Mouse (Mus musculus): ENCODE measurements around the gene Tmem117. TPM values are rescaled to one million over a fixed set of nuclear protein-coding genes. Genes with fewer than 3 reads are reported as not detected.
A peak's percentile ranks its signal among the peaks of the same experiment; 100 is the strongest.

Tmem117 gene
- polyA plus RNA-seq, 1 experiment from 2014 or later: 8.6 TPM

- WGBS: 86% methylated on average over 7 of the region's 7 CpGs
These were observed 58.1 kb downstream of the Tmem117 start for GRCm38 (mm10) chr15:94687176-94687575.

GRCm38 (mm10) chr15:94687629-94688028 is 58.6 kb downstream of the Tmem117 start:
- H3K4me2 ChIP-seq: no peak overlapping the region
- no peak overlapping the region for H3K9ac ChIP-seq
- 69% methylated on average over 3 of the region's 3 CpGs for WGBS
- ATAC-seq (ENCODE audit: low read depth): no peak
- no peaks in the 10 kb centered on the region for H3K27me3 ChIP-seq
- H3K4me1 ChIP-seq (replicated peaks): no peaks in the 10 kb centered on the region
- H3K36me3 ChIP-seq: no peaks in the 10 kb centered on the region
- 0 out of 2 replicates have a peak overlapping the region, but pooled peaks have one; percentile 23 for H3K27ac ChIP-seq (replicated peaks)
- H3K9me3 ChIP-seq: no peaks in the 10 kb centered on the region
- no peak overlapping the region for H3K4me3 ChIP-seq

More at GRCm38 (mm10) chr15:94687176-94687575, 58.1 kb downstream of the Tmem117 start:
- Histone ChIP-seq H3K27me3 (no peaks in the 10 kb centered on the region), H3K36me3 (no peaks in the 10 kb centered on the region), H3K4me1 (replicated peaks) (no peaks in the 10 kb centered on the region), H3K9ac (no peak overlapping the region), H3K9me3 (no peaks in the 10 kb centered on the region), H3K4me2 (no peak overlapping the region), H3K27ac (replicated peaks) (0 out of 2 replicates have a peak overlapping the region, but pooled peaks have one; percentile 23), H3K4me3 (no peak overlapping the region)
- no peak for ATAC-seq (ENCODE audit: low read depth)

DNA sequence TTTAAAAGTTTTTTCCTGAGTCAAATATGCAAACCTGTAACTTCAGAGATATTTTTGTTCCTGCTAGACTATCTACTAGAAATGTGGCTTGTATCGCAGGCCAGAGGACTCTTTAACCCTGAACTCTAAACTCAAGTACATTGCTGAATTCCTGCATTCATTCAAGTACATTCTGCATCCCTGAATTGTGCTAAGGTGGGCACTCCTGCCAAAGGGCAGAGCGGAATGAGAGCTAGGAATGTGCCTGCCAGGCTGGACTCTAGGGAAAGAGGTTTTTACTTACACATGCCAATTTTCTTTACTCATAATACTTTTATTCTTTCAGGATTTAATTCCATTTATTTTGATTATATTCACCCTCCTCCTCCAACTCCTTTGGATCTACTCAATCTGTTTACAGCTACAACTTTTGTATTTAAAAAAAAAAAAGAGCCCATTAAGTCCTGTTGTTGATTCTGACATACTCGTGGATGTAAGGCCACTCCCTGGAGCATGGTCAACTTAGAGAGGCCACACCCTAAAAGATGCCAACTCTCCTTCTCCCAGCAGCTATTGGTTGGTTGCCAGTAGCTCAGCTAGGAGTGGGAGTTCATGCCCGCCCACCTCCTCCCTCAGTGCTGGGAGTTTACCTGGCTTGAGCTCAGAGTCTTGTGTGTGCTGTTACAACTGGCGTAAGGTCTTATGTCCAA is 60.3 kb downstream of the Tmem117 start:
- Histone ChIP-seq H3K27me3 (no peaks in the 10 kb centered on the region), H3K4me2 (no peak overlapping the region), H3K36me3 (no peaks in the 10 kb centered on the region), H3K4me1 (replicated peaks) (no peaks in the 10 kb centered on the region), H3K27ac (replicated peaks) (no peak overlapping the region), H3K4me3 (no peak overlapping the region), H3K9ac (no peak overlapping the region), H3K9me3 (no peaks in the 10 kb centered on the region)
- WGBS: 86% methylated on average over 5 of the region's 5 CpGs
- no peak for ATAC-seq (ENCODE audit: low read depth)

DNA sequence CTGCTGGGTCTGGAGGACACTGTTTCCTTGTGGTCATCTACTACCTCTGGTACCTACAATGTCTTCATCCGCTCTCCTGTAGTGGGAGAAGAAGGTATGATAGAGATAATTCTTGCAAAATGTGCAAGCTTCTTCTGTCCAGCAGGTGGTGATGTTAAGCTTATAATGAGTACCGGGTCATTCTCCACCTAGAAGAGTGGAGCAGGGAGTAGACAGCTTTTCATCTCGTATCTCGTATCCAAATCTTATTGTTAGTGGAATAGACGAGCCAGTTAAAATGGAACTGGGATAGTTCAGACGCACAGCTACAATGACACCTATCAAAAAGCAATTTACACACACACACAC is 60.8 kb downstream of the Tmem117 start:
- no peaks in the 10 kb centered on the region for H3K4me1 ChIP-seq (replicated peaks)
- H3K36me3 ChIP-seq: no peaks in the 10 kb centered on the region
- H3K4me2 ChIP-seq: no peak overlapping the region
- no peaks in the 10 kb centered on the region for H3K27me3 ChIP-seq
- H3K9me3 ChIP-seq: no peaks in the 10 kb centered on the region
- no peak overlapping the region for H3K9ac ChIP-seq
- ATAC-seq (ENCODE audit: low read depth): no peak
- 67% methylated on average over 6 of the region's 6 CpGs for WGBS
- H3K4me3 ChIP-seq: no peak overlapping the region
- no peak overlapping the region for H3K27ac ChIP-seq (replicated peaks)

- Histone ChIP-seq H3K36me3 (no peaks in the 10 kb centered on the region), H3K4me1 (replicated peaks) (no peaks in the 10 kb centered on the region), H3K27me3 (no peaks in the 10 kb centered on the region), H3K4me3 (no peak overlapping the region), H3K9me3 (no peaks in the 10 kb centered on the region), H3K27ac (replicated peaks) (no peak overlapping the region), H3K4me2 (no peak overlapping the region), H3K9ac (no peak overlapping the region)
- 33% methylated on average over 5 of the region's 5 CpGs for WGBS
- no peak for ATAC-seq (ENCODE audit: low read depth)
These were observed 93.7 kb downstream of the Tmem117 start for GRCm38 (mm10) chr15:94722759-94723158.

GRCm38 (mm10) chr15:94732104-94732503 is 103.1 kb downstream of the Tmem117 start:
- Histone ChIP-seq H3K4me1 (replicated peaks) (peaks cover 6% of the 10 kb centered on the region; the same call in 1 of the 2 replicates), H3K27ac (replicated peaks) (no peak overlapping the region), H3K36me3 (no peaks in the 10 kb centered on the region), H3K27me3 (no peaks in the 10 kb centered on the region), H3K9ac (no peak overlapping the region), H3K9me3 (no peaks in the 10 kb centered on the region), H3K4me3 (no peak overlapping the region), H3K4me2 (no peak overlapping the region)
- ATAC-seq (ENCODE audit: low read depth): no peak
- WGBS: 30% methylated on average over 4 of the region's 4 CpGs

DNA sequence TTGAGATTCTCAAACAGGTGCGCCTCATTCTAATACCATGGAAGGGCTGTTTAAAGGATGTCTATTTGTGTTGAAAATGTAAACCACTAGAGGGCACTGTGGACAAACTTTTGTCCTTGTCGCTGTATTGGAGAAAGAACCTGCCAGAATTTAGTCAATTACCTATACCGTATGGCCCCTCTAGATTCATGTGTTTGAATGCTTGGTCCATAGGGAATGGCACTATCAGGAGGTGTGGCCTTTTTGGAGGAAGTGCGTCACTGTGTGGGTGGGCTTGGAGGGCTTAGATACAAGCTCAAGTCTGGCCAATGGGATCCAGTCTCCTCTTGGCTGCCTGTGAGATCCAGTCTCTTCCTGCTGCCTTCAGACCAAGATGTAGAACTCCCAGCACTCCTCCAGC is 140.2 kb downstream of the Tmem117 start:
- ATAC-seq (ENCODE audit: low read depth): peak; percentile 77
- no peak overlapping the region for H3K4me3 ChIP-seq
- H3K9me3 ChIP-seq: no peaks in the 10 kb centered on the region
- H3K27me3 ChIP-seq: no peaks in the 10 kb centered on the region
- no peaks in the 10 kb centered on the region for H3K36me3 ChIP-seq
- H3K4me1 ChIP-seq (replicated peaks): peaks cover 13% of the 10 kb centered on the region; the same call in 1 of the 2 replicates
- H3K9ac ChIP-seq: no peak overlapping the region
- WGBS: 15% methylated on average over 4 of the region's 4 CpGs
- no peak overlapping the region for H3K27ac ChIP-seq (replicated peaks)
- no peak overlapping the region for H3K4me2 ChIP-seq

- ATAC-seq (ENCODE audit: low read depth): no peak
- no peak overlapping the region for H3K4me2 ChIP-seq
- H3K27me3 ChIP-seq: no peaks in the 10 kb centered on the region
- H3K36me3 ChIP-seq: no peaks in the 10 kb centered on the region
- no peaks in the 10 kb centered on the region for H3K9me3 ChIP-seq
- H3K4me1 ChIP-seq (replicated peaks): peaks cover 13% of the 10 kb centered on the region; the same call in 1 of the 2 replicates
- WGBS: 46% methylated on average over 7 of the region's 7 CpGs
- no peak overlapping the region for H3K9ac ChIP-seq
- no peak overlapping the region for H3K27ac ChIP-seq (replicated peaks)
- no peak overlapping the region for H3K4me3 ChIP-seq
These were observed 142.0 kb downstream of the Tmem117 start for GRCm38 (mm10) chr15:94770832-94771578.

GRCm38 (mm10) chr15:94771691-94772090 is 142.7 kb downstream of the Tmem117 start:
- Histone ChIP-seq H3K4me1 (replicated peaks) (peaks cover 19% of the 10 kb centered on the region), H3K36me3 (no peaks in the 10 kb centered on the region), H3K27ac (replicated peaks) (no peak overlapping the region), H3K9ac (no peak overlapping the region), H3K9me3 (no peaks in the 10 kb centered on the region), H3K27me3 (no peaks in the 10 kb centered on the region), H3K4me2 (no peak overlapping the region), H3K4me3 (no peak overlapping the region)
- ATAC-seq (ENCODE audit: low read depth): 0 out of 2 replicates have a peak, but pooled peaks have one; percentile 59
- WGBS: 63% methylated on average over 19 of the region's 19 CpGs

DNA sequence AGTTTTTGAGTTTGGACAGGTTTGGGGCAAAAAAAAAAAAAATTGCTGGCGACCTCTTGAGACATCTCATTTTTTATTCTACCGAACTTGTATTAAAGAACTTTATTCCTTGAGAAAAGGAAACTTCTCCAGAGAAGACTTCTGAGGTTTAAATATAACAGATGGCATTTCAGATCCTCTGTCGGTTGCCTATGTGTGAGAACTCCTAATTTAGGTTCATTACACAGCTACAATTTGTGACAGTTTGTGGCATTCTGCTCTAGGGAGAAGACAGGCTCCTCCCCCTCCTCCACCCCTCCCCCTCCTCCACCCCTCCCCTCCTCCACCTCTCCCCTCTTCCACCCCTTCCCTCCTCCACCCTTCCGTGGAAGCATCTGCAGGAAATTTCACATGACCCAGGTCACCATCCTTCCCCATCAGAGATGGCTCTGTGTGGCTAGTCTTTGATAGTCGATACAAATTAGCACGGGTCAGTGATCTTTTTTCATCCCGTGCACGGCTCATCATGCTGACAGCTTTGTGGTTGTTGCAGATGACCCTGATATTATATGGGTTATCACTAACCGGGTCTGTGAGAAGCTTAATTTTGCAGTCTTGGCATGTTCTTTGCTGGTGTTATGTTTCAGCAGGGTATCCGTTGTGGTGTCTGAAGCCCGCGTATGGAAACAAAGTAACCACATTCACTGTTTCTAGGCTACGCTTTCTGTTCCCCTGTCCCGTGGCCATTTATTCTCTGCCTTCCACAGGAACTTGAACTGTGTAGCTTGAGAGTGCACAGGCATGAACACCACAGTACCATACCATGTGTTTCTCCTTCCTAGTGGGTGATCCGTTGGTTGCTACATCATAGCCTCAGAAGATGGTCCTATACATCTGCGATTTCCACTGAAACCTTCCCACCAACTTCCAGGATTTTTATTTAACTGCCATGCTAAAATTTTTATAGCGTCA is 147.4 kb downstream of the Tmem117 start:
- Histone ChIP-seq H3K9me3 (no peaks in the 10 kb centered on the region), H3K9ac (no peak overlapping the region), H3K36me3 (no peaks in the 10 kb centered on the region), H3K27ac (replicated peaks) (0 out of 2 replicates have a peak overlapping the region, but pooled peaks have one; percentile 18), H3K4me3 (0 out of 2 replicates have a peak overlapping the region, but pooled peaks have one; percentile 10), H3K4me2 (peak overlapping the region; percentile 39), H3K4me1 (replicated peaks) (peaks cover 11% of the 10 kb centered on the region), H3K27me3 (no peaks in the 10 kb centered on the region)
- WGBS: 33% methylated on average over 17 of the region's 17 CpGs
- no peak for ATAC-seq (ENCODE audit: low read depth)

DNA sequence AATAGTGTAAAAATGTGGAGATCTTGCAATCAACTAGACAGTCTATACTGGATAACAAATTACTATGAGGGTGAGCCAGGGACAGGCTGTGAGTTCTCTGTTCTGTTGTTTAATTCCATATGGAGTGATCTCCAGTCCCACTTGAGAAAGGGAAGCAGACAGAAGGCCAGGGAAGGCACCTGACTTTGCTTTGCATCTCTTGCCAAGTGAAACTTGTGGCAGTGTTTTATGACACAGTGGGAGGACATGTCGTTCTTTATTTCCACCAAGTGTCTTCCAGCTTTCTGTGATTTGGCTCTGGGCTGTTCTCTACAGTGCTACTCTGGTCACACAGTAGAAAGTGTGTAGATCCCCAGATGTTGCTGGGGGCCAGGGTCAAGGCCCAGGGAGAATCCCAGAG is 152.5 kb downstream of the Tmem117 start:
- no peaks in the 10 kb centered on the region for H3K9me3 ChIP-seq
- no peak overlapping the region for H3K4me2 ChIP-seq
- H3K4me1 ChIP-seq (replicated peaks): peaks cover 3% of the 10 kb centered on the region; the same call in 1 of the 2 replicates
- no peak for ATAC-seq (ENCODE audit: low read depth)
- WGBS: 55% methylated on average over 1 of the region's 1 CpGs
- no peaks in the 10 kb centered on the region for H3K27me3 ChIP-seq
- H3K4me3 ChIP-seq: no peak overlapping the region
- H3K36me3 ChIP-seq: no peaks in the 10 kb centered on the region
- H3K27ac ChIP-seq (replicated peaks): no peak overlapping the region
- H3K9ac ChIP-seq: no peak overlapping the region

All from neural tube, embryonic 13.5 days (tissue).